Mouse (Mus musculus) midbrain, embryonic 14.5 days (tissue): ENCODE data around the gene Mgat3. TPM values are rescaled to one million over a fixed set of nuclear protein-coding genes. Genes with fewer than 3 reads are reported as not detected.
A peak's percentile ranks its signal among the peaks of the same experiment; 100 is the strongest.

Source experiments
- ATAC-seq: fragments of 200-750 bp; cut with Nextera tagmentation; 2 replicates; pipeline ENCODE4 v1.8.0; 2017; ENCODE audit warnings: moderate number of reproducible peaks, moderate library complexity; ENCODE audit not compliant: low FRiP score, low TSS enrichment
- DNase-seq: peaks from one replicate; pipeline ENCODE4 v3.0.0-alpha.2; 2015
- H3K27ac ChIP-seq: fragments of 300-500 bp; sonication (generic); replicated peaks from 2 replicates; pipeline ENCODE4 v1.5.1; 2014; ENCODE audit warnings: mild to moderate bottlenecking, low read depth, low read length, moderate library complexity
- H3K27me3 ChIP-seq: fragments of 300-500 bp; sonication (generic); 2 replicates; pipeline ENCODE4 v1.6.1; 2014; ENCODE audit warnings: low read length, control low read depth, mixed read lengths; ENCODE audit not compliant: control insufficient read depth, insufficient read depth
- H3K36me3 ChIP-seq: fragments of 300-500 bp; sonication (generic); 2 replicates; pipeline ENCODE4 v1.6.1; 2014; ENCODE audit warnings: low read length, control low read depth; ENCODE audit not compliant: control insufficient read depth, insufficient read depth
- H3K4me1 ChIP-seq: fragments of 300-500 bp; sonication (generic); 2 replicates; pipeline ENCODE4 v1.6.1; 2014; ENCODE audit warnings: mild to moderate bottlenecking, antibody characterized with exemption, low read length, control low read depth; ENCODE audit not compliant: control insufficient read depth, insufficient read depth
- H3K4me2 ChIP-seq: fragments of 300-500 bp; sonication (generic); 2 replicates; pipeline ENCODE4 v1.6.1; 2014; ENCODE audit warnings: mild to moderate bottlenecking, low read length, moderate library complexity
- H3K4me3 ChIP-seq: fragments of 300-500 bp; sonication (generic); replicated peaks from 2 replicates; pipeline ENCODE4 v1.5.1; 2014; ENCODE audit warnings: low read depth, low read length
- H3K9ac ChIP-seq: fragments of 300-500 bp; sonication (generic); replicated peaks from 2 replicates; pipeline ENCODE4 v1.6.1; 2014; ENCODE audit warnings: mild to moderate bottlenecking, low read length, moderate library complexity
- H3K9me3 ChIP-seq: fragments of 300-500 bp; sonication (generic); 2 replicates; pipeline ENCODE4 v1.6.1; 2016; ENCODE audit warnings: low read length, control low read depth, mixed read lengths; ENCODE audit not compliant: control insufficient read depth
- WGBS: fragments of 180-500 bp; shearing (Covaris S2); extraction: QIAGEN DNeasy Blood & Tissue Kit; methylation state at CpG from one replicate; pipeline ENCODE4 v1.1.7; 2014; 5-methylcytosine and 5-hydroxymethylcytosine counted together
- polyA plus RNA-seq: library from polyadenylated mRNA; unstranded; fragments of >200 nt; fragmentation: Nextera tagmentation; extraction: Ambion mirVana; gene quantifications from 2 replicates; pipeline ENCODE4 v1.2.1, GENCODE M21; 2014

Gene Mgat3
- polyA plus RNA-seq, 1 experiment from 2014 or later: 20.5 TPM

DNA sequence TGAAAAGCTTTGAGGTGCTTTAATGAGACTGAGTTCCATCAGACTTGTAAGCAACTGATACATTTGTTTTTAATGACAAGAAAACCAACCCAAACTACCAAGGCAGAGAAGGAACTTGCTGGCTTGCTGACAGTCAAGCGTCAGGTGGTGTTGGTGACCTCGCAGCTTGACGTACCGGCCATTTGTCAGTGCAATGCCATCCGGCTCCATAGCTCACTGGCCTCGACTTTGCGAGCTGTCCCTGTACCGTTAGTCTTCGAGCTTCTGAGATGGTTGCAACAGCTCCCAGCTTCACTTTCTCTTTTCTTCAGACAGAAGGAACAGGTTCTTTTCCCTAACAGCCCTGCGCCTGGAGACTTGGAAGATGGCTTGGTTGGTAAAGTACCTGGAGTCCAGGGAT, 44.0 kb downstream of the Mgat3 start:
- no peaks in the 10 kb centered on the region for H3K9me3 ChIP-seq

GRCm38 (mm10) chr15:80219211-80219610, 45.7 kb downstream of the Mgat3 start:
- Histone ChIP-seq H3K4me1 (no peaks in the 10 kb centered on the region), H3K36me3 (0 out of 2 replicates have a peak, but pooled peaks cover 3% of the 10 kb centered on the region), H3K4me3 (no peak overlapping the region), H3K27ac (no peak overlapping the region), H3K9ac (no peak overlapping the region), H3K4me2 (0 out of 2 replicates have a peak overlapping the region, but pooled peaks have one; percentile 8), H3K9me3 (no peaks in the 10 kb centered on the region), H3K27me3 (no peaks in the 10 kb centered on the region)
- ATAC-seq: no peak
- WGBS: 60% methylated on average over 14 of the region's 14 CpGs
- peak; percentile 36 for DNase-seq

More for the DNA sequence above, 44.0 kb downstream of the Mgat3 start:
- ATAC-seq (no peak), DNase-seq (no peak)
- H3K36me3 ChIP-seq: peaks cover 16% of the 10 kb centered on the region
- H3K4me2 ChIP-seq: no peak overlapping the region
- no peaks in the 10 kb centered on the region for H3K4me1 ChIP-seq
- no peaks in the 10 kb centered on the region for H3K27me3 ChIP-seq
- H3K4me3 ChIP-seq: no peak overlapping the region
- no peak overlapping the region for H3K27ac ChIP-seq
- 94% methylated on average over 10 of the region's 10 CpGs for WGBS
- H3K9ac ChIP-seq: no peak overlapping the region

DNA sequence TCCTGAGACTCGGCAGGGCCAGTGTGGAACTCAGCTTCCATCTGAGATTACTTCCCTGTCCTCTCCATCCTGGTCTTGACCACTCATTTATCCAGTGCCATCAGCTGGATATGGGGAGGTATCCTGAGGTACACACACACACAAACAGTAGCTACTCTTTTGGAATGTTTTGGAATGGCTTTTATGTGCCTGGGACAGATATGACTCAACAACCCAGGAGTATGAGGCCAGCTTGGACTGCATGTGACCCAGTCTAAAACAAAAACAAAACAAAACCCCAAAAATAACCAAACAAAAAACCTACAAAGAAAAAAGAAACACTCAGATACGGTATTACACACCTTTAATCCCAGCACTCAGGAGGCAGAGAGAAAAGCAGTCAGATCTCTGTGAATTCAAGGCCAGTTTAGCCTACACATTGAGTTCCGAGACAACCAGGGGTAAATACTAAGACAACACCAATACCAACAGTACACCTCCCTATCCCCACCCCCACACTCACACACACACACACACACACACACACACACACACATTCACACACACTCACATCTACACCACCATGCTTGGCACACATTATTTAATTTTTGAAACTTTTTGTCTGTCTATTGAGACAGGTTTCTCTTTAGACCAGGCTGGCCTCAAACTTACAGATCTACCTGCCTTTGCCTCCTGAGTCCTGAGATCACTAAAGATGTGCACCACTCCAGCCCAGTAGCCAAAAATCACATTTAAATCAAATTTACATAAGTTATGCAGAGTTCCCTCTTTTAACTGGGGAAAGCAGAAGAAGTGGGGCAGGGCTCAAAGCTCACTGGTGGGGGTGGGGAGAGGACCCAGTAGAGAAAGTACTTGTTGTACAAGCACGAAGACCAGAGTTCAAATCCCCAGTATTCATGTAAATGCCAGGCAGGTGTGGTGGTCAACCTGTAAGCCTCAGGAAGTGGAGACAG, 46.5 kb downstream of the Mgat3 start:
- DNase-seq (no peak), ATAC-seq (no peak)
- no peaks in the 10 kb centered on the region for H3K4me1 ChIP-seq

GRCm38 (mm10) chr15:80221031-80221430, 47.5 kb downstream of the Mgat3 start:
- WGBS: 73% methylated on average over 8 of the region's 8 CpGs
- Histone ChIP-seq H3K36me3 (no peaks in the 10 kb centered on the region), H3K4me3 (no peak overlapping the region), H3K4me1 (no peaks in the 10 kb centered on the region), H3K27ac (no peak overlapping the region), H3K4me2 (no peak overlapping the region), H3K9me3 (no peaks in the 10 kb centered on the region), H3K27me3 (no peaks in the 10 kb centered on the region), H3K9ac (no peak overlapping the region)
- DNase-seq: peak; percentile 21
- ATAC-seq: no peak

More for the DNA sequence above, 46.5 kb downstream of the Mgat3 start:
- Histone ChIP-seq H3K27ac (no peak overlapping the region), H3K9me3 (no peaks in the 10 kb centered on the region), H3K4me3 (no peak overlapping the region), H3K9ac (no peak overlapping the region), H3K4me2 (no peak overlapping the region), H3K27me3 (no peaks in the 10 kb centered on the region), H3K36me3 (0 out of 2 replicates have a peak, but pooled peaks cover 3% of the 10 kb centered on the region)
- WGBS: 68% methylated on average over 4 of the region's 4 CpGs

DNA sequence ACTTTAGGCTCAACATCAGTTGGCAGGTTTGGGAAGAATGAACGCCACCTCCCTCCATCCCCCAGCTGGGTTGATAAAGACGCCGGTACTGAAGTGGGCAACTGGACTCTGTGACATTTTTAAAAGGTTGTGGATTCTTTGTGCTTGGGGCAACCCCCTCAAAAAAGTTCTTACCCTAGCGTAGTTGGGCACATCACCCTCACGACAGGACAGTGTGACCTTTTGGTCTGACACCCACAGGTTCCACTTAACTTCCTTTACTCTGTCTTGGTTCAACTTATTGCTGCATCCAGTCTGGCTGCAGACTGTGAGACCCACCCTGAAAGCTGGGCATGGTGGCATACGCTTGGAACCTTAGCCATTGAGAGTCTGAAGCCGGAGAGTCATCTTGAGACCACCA, 50.2 kb downstream of the Mgat3 start:
- Histone ChIP-seq H3K9ac (no peak overlapping the region), H3K4me1 (no peaks in the 10 kb centered on the region), H3K9me3 (no peaks in the 10 kb centered on the region), H3K4me3 (no peak overlapping the region), H3K27ac (no peak overlapping the region), H3K36me3 (no peaks in the 10 kb centered on the region), H3K4me2 (no peak overlapping the region), H3K27me3 (no peaks in the 10 kb centered on the region)
- WGBS: 96% methylated on average over 7 of the region's 7 CpGs
- DNase-seq (no peak), ATAC-seq (no peak)

GRCm38 (mm10) chr15:80225208-80225607, 51.7 kb downstream of the Mgat3 start:
- 31% methylated on average over 9 of the region's 9 CpGs for WGBS
- Histone ChIP-seq H3K4me1 (no peaks in the 10 kb centered on the region), H3K4me3 (no peak overlapping the region), H3K9ac (no peak overlapping the region), H3K27me3 (no peaks in the 10 kb centered on the region), H3K4me2 (no peak overlapping the region), H3K36me3 (no peaks in the 10 kb centered on the region), H3K27ac (no peak overlapping the region), H3K9me3 (no peaks in the 10 kb centered on the region)
- ATAC-seq (no peak; the same call in 1 of the 2 replicates), DNase-seq (peak; percentile 78)

GRCm38 (mm10) chr15:80225796-80226195, 52.3 kb downstream of the Mgat3 start:
- DNase-seq (peak; percentile 69), ATAC-seq (no peak)
- Histone ChIP-seq H3K4me2 (no peak overlapping the region), H3K36me3 (no peaks in the 10 kb centered on the region), H3K27ac (no peak overlapping the region), H3K4me3 (no peak overlapping the region), H3K4me1 (no peaks in the 10 kb centered on the region), H3K9me3 (no peaks in the 10 kb centered on the region), H3K9ac (no peak overlapping the region), H3K27me3 (no peaks in the 10 kb centered on the region)
- 45% methylated on average over 2 of the region's 2 CpGs for WGBS

DNA sequence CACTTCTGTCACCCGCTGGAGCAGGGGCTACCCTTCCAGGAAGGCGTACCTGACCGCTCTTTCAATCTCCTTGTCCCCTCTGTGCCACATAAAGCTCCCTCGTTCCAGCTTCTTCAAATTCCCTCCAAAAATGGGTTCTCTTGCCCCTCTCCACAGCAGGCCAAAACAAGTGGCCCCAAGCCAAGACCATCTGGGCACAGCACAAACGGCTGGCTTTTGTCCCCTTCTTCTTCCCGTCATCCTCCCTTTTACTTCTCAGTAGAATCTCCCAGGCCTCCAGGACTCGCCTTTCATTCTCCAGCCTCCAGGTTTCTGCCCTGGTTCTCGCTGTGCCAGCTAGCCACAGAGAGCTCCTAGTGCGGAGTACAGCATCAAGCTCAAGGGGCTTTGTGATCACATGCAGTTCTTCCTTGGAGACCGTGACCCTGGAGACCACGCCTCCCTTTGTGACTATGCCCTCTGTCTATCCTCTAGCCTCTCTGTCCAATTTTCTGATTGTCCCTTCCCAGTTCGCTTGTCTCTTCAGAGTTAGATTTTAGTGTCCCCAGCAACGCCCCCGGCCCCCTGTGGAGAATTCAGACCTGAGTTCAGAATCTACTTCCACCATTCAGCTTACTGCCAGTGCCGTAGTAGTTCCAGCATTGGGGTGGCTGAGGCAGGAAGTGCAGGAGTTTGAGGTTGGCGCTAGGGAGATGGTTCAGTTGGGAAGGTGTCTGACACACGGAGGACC, 54.7 kb downstream of the Mgat3 start:
- Histone ChIP-seq H3K4me2 (no peak overlapping the region), H3K4me3 (no peak overlapping the region), H3K27me3 (no peaks in the 10 kb centered on the region), H3K4me1 (no peaks in the 10 kb centered on the region), H3K27ac (no peak overlapping the region), H3K9me3 (no peaks in the 10 kb centered on the region), H3K9ac (no peak overlapping the region), H3K36me3 (no peaks in the 10 kb centered on the region)
- DNase-seq (no peak), ATAC-seq (no peak)
- WGBS: 60% methylated on average over 17 of the region's 17 CpGs
